Mouse (Mus musculus) liver, embryonic 16.5 days (tissue): Measurements from ENCODE around the gene Gbx1. TPM values are rescaled to one million over a fixed set of nuclear protein-coding genes. Genes with fewer than 3 reads are reported as not detected.

ENCODE experiments used
- ATAC-seq: fragments of 200-750 bp; cut with Nextera tagmentation; 2 replicates; pipeline ENCODE4 v1.8.0; 2017; ENCODE audit warnings: low read depth, mild to moderate bottlenecking, moderate number of reproducible peaks, moderate library complexity
- H3K27ac ChIP-seq: fragments of 300-500 bp; sonication (generic); 2 replicates; pipeline ENCODE4 v1.5.1; 2014; ENCODE audit warnings: mild to moderate bottlenecking, low read length
- H3K27me3 ChIP-seq: fragments of 300-500 bp; sonication (generic); 2 replicates; pipeline ENCODE4 v1.6.1; 2014; ENCODE audit warnings: low read depth, low read length, mixed read lengths; ENCODE audit not compliant: control insufficient read depth, insufficient read depth
- H3K36me3 ChIP-seq: fragments of 300-500 bp; sonication (generic); 2 replicates; pipeline ENCODE4 v1.6.1; 2014; ENCODE audit warnings: mild to moderate bottlenecking; ENCODE audit not compliant: control insufficient read depth, insufficient read depth
- H3K4me1 ChIP-seq: fragments of 300-500 bp; sonication (generic); 2 replicates; pipeline ENCODE4 v1.6.1; 2014; ENCODE audit warnings: low read depth, low read length, mixed read lengths; ENCODE audit not compliant: control insufficient read depth
- H3K4me2 ChIP-seq: fragments of 300-500 bp; sonication (generic); 2 replicates; pipeline ENCODE4 v1.6.1; 2014; ENCODE audit warnings: low read depth, low read length, mixed read lengths
- H3K4me3 ChIP-seq: fragments of 300-500 bp; sonication (generic); 2 replicates; pipeline ENCODE4 v1.5.1; 2014; ENCODE audit warnings: low read depth, mild to moderate bottlenecking, low read length
- H3K9ac ChIP-seq: fragments of 300-500 bp; sonication (generic); 2 replicates; pipeline ENCODE4 v1.6.1; 2014; ENCODE audit warnings: low read depth, low read length
- H3K9me3 ChIP-seq: fragments of 300-500 bp; sonication (generic); replicated peaks from 2 replicates; pipeline ENCODE4 v1.6.1; 2016; ENCODE audit warnings: low read length; ENCODE audit not compliant: control insufficient read depth
- WGBS: fragments of 180-500 bp; shearing (Covaris S2); extraction: QIAGEN DNeasy Blood & Tissue Kit; methylation state at CpG from one replicate; pipeline ENCODE4 v1.1.7; 2014; ENCODE audit not compliant: insufficient replicate concordance; 5-methylcytosine and 5-hydroxymethylcytosine counted together
- polyA plus RNA-seq: library from polyadenylated mRNA; unstranded; fragments of >200 nt; fragmentation: Nextera tagmentation; extraction: Ambion mirVana; gene quantifications from 2 replicates; pipeline ENCODE4 v1.2.1, GENCODE M21; 2015

The Gbx1 gene
- polyA plus RNA-seq, 1 experiment from 2014 or later = not detected

DNA sequence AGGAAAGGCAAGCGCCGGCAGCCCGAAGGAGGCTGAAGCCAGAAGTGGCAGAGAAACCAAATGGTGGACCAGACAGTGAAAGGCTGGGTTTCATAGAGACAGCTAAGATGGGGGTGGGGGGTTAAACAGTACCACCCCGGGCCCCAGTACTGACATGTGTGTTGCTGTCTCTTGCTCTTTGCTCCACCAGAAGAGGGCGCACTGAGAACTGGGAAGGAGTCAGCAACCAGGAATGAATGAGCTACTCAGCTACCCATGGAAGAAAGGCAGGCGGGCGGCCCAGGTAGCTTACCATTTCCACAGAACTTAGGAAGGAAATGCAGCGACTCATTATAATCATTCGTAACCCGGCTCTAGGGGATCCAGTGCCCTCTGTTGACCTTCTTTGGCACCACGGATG, 16.4 kb downstream of the Gbx1 start:
- Histone ChIP-seq H3K27ac (no peak overlapping the region), H3K36me3 (no peaks in the 10 kb centered on the region), H3K4me3 (no peak overlapping the region), H3K27me3 (no peaks in the 10 kb centered on the region), H3K9me3 (no peaks in the 10 kb centered on the region), H3K4me2 (no peak overlapping the region), H3K4me1 (no peaks in the 10 kb centered on the region), H3K9ac (no peak overlapping the region)
- no peak for ATAC-seq
- 37% methylated on average over 11 of the region's 11 CpGs for WGBS

DNA sequence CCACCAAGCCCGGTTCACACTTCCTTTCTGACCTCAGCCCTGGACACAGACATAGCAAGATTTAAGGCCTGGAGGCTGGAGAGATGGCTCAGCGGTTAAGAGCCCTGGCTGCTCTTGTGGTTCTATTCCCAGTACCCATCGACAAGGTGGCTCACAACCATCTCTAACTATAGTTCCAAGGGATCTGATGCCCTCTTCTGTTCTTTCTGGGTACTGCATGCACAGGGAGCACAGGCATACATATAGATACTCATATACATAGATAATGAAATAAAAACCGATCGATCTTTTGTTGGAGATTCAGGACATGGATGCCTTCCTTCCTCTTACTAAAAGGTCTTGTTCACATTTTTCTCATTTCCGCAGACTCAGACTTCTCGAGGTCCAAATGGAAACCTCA, 18.6 kb downstream of the Gbx1 start:
- WGBS = 76% methylated on average over 7 of the region's 7 CpGs
- no peaks in the 10 kb centered on the region for H3K9me3 ChIP-seq
- no peak for ATAC-seq

DNA sequence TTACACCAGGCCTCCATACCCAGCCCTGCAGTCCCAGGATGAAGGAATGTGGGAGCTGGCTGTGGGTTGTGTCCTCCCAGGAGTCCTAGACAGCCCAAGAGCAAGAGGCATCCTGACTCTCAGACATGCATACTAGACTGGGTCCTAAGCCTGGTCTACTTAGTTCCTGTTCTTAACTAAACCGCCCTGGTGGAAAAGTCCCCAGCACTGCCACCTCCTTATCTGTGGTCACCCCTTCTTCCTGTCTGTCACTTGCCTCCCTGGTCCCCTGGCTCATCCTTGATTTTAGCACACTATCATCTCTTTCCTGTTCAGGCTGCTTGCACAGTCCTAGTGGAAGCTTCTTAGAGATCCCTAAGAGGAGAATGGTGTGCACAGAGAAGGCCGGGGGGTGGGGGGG, 21.5 kb downstream of the Gbx1 start:
- Histone ChIP-seq H3K4me3 (no peak overlapping the region), H3K27ac (no peak overlapping the region), H3K4me2 (no peak overlapping the region), H3K27me3 (peaks cover 9% of the 10 kb centered on the region), H3K4me1 (no peaks in the 10 kb centered on the region), H3K9me3 (no peaks in the 10 kb centered on the region), H3K9ac (no peak overlapping the region), H3K36me3 (0 out of 2 replicates have a peak, but pooled peaks cover 7% of the 10 kb centered on the region)
- 5% methylated on average over 2 of the region's 2 CpGs for WGBS
- no peak for ATAC-seq

More for the DNA sequence above, 18.6 kb downstream of the Gbx1 start:
- Histone ChIP-seq H3K27ac (no peak overlapping the region), H3K4me1 (no peaks in the 10 kb centered on the region), H3K36me3 (no peaks in the 10 kb centered on the region), H3K9ac (no peak overlapping the region), H3K27me3 (peaks cover 9% of the 10 kb centered on the region), H3K4me3 (no peak overlapping the region), H3K4me2 (no peak overlapping the region)

DNA sequence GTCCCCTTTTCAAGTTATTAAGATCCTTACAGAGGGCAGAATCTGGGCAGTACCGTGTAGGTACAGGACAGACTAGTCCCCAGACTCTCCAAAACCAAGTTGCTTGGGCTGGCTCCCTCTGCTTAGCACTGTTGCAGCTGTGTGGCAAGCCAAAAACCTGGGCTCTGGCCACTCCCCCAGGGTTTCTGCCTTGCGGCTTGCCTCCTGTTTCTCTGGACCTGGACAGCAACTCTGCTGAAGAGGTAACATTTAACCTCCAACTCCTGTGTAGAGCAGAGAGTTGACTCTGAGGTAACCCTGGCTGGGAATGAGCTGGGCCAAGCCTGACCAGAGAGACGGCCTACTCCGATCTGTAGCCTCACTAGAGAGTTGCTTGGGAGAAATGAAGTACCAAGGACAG, 24.2 kb downstream of the Gbx1 start:
- H3K9ac ChIP-seq = no peak overlapping the region
- no peaks in the 10 kb centered on the region for H3K9me3 ChIP-seq
- H3K27me3 ChIP-seq = peaks cover 9% of the 10 kb centered on the region
- H3K27ac ChIP-seq = no peak overlapping the region
- H3K4me2 ChIP-seq = no peak overlapping the region
- no peak overlapping the region for H3K4me3 ChIP-seq
- no peak for ATAC-seq
- H3K4me1 ChIP-seq = no peaks in the 10 kb centered on the region
- 0 out of 2 replicates have a peak, but pooled peaks cover 7% of the 10 kb centered on the region for H3K36me3 ChIP-seq
- 67% methylated on average over 4 of the region's 4 CpGs for WGBS

DNA sequence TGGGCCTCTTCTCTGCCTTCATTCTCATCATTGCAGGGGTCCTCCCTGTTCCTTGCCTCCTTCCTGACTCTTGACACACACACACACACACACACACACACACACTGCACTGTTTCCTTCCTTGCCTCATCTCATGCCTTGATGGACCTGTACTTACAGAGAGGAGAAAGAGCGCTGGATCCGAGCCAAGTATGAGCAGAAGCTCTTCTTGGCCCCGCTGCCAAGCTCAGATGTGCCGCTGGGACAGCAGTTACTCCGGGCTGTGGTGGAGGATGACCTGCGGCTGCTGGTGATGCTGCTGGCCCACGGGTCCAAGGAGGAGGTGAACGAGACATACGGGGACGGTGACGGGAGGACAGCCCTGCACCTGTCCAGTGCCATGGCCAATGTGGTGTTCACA, 26.2 kb downstream of the Gbx1 start:
- no peaks in the 10 kb centered on the region for H3K9me3 ChIP-seq
- 89% methylated on average over 11 of the region's 11 CpGs for WGBS
- peaks cover 7% of the 10 kb centered on the region; the same call in 1 of the 2 replicates for H3K36me3 ChIP-seq
- ATAC-seq = no peak
- H3K9ac ChIP-seq = no peak overlapping the region
- H3K4me1 ChIP-seq = no peaks in the 10 kb centered on the region
- peaks cover 9% of the 10 kb centered on the region for H3K27me3 ChIP-seq
- H3K27ac ChIP-seq = no peak overlapping the region
- no peak overlapping the region for H3K4me2 ChIP-seq
- no peak overlapping the region for H3K4me3 ChIP-seq

DNA sequence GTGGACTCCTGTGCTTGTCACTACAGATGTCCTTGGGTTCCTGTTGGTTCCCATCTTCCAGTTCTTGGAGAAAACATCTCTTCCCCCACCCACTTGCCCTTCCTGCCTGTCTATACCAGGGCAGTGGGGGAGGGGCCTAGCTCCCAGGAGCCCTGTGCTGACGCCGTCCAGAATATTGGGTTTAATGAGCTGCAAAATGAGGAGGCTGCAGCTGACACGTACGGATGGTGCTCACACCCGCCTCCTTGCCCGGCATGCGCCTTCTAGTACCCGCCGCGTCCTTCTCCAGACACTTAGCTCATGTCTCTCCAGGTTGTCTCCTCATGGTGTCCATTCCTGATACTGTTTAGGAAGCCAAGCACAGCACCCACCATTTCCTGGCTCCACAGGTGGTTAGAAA, 27.9 kb downstream of the Gbx1 start:
- Histone ChIP-seq H3K4me3 (no peak overlapping the region), H3K27me3 (peaks cover under 1% of the 10 kb centered on the region; the same call in 1 of the 2 replicates), H3K9ac (no peak overlapping the region), H3K4me1 (no peaks in the 10 kb centered on the region), H3K4me2 (no peak overlapping the region), H3K36me3 (peaks cover 7% of the 10 kb centered on the region; the same call in 1 of the 2 replicates), H3K27ac (no peak overlapping the region), H3K9me3 (no peaks in the 10 kb centered on the region)
- WGBS = 83% methylated on average over 10 of the region's 10 CpGs
- no peak for ATAC-seq

DNA sequence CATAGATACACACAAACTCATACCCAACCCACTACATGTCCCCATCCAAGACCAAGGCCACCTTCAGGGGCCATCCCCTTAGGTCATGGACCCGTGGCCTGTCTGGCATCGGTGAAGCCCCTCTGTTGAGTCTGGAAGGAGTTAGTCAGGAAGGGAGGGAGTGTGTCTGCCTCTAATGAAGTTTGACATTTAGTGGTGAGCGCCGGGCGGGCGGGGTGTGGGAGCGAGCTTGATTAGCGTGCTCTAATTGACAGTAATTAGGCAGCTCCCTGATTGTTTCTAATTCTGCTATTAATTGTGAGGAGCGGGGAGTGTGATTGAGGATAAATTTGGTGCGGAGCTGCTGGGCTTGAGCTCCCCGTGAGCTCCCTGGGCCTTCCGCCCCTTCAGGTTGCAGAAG, 29.5 kb downstream of the Gbx1 start:
- Histone ChIP-seq H3K4me1 (no peaks in the 10 kb centered on the region), H3K27me3 (no peaks in the 10 kb centered on the region), H3K27ac (no peak overlapping the region), H3K4me3 (no peak overlapping the region), H3K4me2 (no peak overlapping the region), H3K9me3 (no peaks in the 10 kb centered on the region), H3K9ac (no peak overlapping the region), H3K36me3 (peaks cover 11% of the 10 kb centered on the region)
- ATAC-seq = no peak
- 82% methylated on average over 12 of the region's 12 CpGs for WGBS

DNA sequence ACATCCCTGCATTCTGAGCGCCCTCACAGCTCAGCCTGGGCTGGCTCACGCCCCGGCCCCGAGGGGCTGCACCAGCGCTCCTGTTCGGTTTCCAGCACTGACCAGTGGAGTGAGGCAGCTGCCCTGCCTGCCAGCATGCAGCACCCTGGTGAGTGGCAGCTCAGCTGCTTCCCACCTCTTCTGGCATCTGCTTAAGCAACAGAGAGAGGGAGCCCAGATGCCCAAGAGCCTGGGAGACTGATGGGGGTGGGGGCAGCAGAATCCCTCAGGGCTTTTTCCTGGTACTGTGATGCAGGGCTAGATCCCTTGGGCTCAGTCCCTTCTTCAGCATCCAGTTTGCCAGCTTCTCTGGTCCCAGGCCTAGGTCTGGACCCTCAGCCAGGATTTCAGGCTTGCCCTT, 30.2 kb downstream of the Gbx1 start:
- 88% methylated on average over 6 of the region's 6 CpGs for WGBS
- Histone ChIP-seq H3K27ac (no peak overlapping the region), H3K4me3 (no peak overlapping the region), H3K9ac (no peak overlapping the region), H3K4me1 (no peaks in the 10 kb centered on the region), H3K9me3 (no peaks in the 10 kb centered on the region), H3K36me3 (peaks cover 14% of the 10 kb centered on the region), H3K27me3 (no peaks in the 10 kb centered on the region), H3K4me2 (no peak overlapping the region)
- ATAC-seq = no peak

DNA sequence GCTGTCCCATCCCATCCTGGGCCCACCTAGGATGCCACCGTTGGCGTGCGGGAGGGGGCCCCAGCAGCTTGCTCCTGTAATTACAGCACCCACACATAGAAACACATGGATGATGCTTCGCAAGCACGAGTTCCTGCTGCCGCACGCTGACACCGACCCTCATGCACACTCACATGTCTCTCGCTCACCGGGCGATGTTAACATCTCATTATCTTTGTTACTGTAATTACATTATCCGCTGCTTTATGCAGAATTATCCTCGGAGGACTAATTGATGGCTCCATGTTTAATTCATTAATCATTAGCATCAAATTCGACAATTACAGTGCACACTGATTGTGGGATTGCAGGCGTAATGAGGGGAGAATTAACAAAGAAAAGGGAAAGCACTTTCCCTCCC, 32.0 kb downstream of the Gbx1 start:
- no peak overlapping the region for H3K9ac ChIP-seq
- H3K27me3 ChIP-seq = no peaks in the 10 kb centered on the region
- no peak overlapping the region for H3K4me3 ChIP-seq
- no peaks in the 10 kb centered on the region for H3K4me1 ChIP-seq
- no peak for ATAC-seq
- WGBS = 82% methylated on average over 15 of the region's 15 CpGs
- no peak overlapping the region for H3K4me2 ChIP-seq
- H3K27ac ChIP-seq = no peak overlapping the region
- no peaks in the 10 kb centered on the region for H3K9me3 ChIP-seq
- peaks cover 14% of the 10 kb centered on the region for H3K36me3 ChIP-seq
